Mouse (Mus musculus): ENCODE measurements around the gene Casp7. TPM values are rescaled to one million over a fixed set of nuclear protein-coding genes. Genes with fewer than 3 reads are reported as not detected.
A peak's percentile ranks its signal among the peaks of the same experiment; 100 is the strongest.
"Not testable (repeated sequence)": the region's sequence is repeated elsewhere in the genome, so short reads cannot be mapped to it uniquely, and the experiment has no call there.

Gene Casp7
- polyA plus RNA-seq, 1 experiment = 5.4 TPM

GRCm38 (mm10) chr19:56396227-56396626, 702 bp upstream of the Casp7 start:
- Histone ChIP-seq H3K4me1 (ENCODE audit: control insufficient read depth, insufficient read depth, insufficient read length, low read length) (0 out of 2 replicates have a peak, but pooled peaks cover 11% of the 10 kb centered on the region), H3K4me3 (ENCODE audit: insufficient read depth, low read depth, low read length) (peak overlapping the region; percentile 92), H3K27ac (replicated peaks; ENCODE audit: low read depth, low read length) (no peak overlapping the region)

GRCm38 (mm10) chr19:56397663-56398527, 966 bp downstream of the Casp7 start:
- 0 out of 2 replicates have a peak, but pooled peaks cover 13% of the 10 kb centered on the region for H3K4me1 ChIP-seq (ENCODE audit: control insufficient read depth, insufficient read depth, insufficient read length, low read length)
- H3K27ac ChIP-seq (replicated peaks; ENCODE audit: low read depth, low read length) = peak overlapping the region; percentile 72
- H3K4me3 ChIP-seq (ENCODE audit: insufficient read depth, low read depth, low read length) = peak overlapping the region; percentile 92

GRCm38 (mm10) chr19:56398528-56398795, 1.5 kb downstream of the Casp7 start:
- H3K4me1 ChIP-seq (ENCODE audit: control insufficient read depth, insufficient read depth, insufficient read length, low read length) = 0 out of 2 replicates have a peak, but pooled peaks cover 13% of the 10 kb centered on the region
- H3K4me3 ChIP-seq (ENCODE audit: insufficient read depth, low read depth, low read length) = peak overlapping the region; percentile 92; the same call in 1 of the 2 replicates
- H3K27ac ChIP-seq (replicated peaks; ENCODE audit: low read depth, low read length) = peak overlapping the region; percentile 72

GRCm38 (mm10) chr19:56400200-56400599, 3.3 kb downstream of the Casp7 start:
- H3K4me3 ChIP-seq (ENCODE audit: insufficient read depth, low read depth, low read length) = no peak overlapping the region
- H3K4me1 ChIP-seq (ENCODE audit: control insufficient read depth, insufficient read depth, insufficient read length, low read length) = 0 out of 2 replicates have a peak, but pooled peaks cover 13% of the 10 kb centered on the region
- H3K27ac ChIP-seq (replicated peaks; ENCODE audit: low read depth, low read length) = no peak overlapping the region

GRCm38 (mm10) chr19:56401864-56402263, 4.9 kb downstream of the Casp7 start:
- H3K4me3 ChIP-seq (ENCODE audit: insufficient read depth, low read depth, low read length) = no peak overlapping the region
- 0 out of 2 replicates have a peak, but pooled peaks cover 13% of the 10 kb centered on the region for H3K4me1 ChIP-seq (ENCODE audit: control insufficient read depth, insufficient read depth, insufficient read length, low read length)
- peak overlapping the region; percentile 9; the same call in 1 of the 2 replicates for H3K27ac ChIP-seq (replicated peaks; ENCODE audit: low read depth, low read length)

GRCm38 (mm10) chr19:56405824-56406223, 8.9 kb downstream of the Casp7 start:
- Histone ChIP-seq H3K4me1 (ENCODE audit: control insufficient read depth, insufficient read depth, insufficient read length, low read length) (0 out of 2 replicates have a peak, but pooled peaks cover 2% of the 10 kb centered on the region), H3K4me3 (ENCODE audit: insufficient read depth, low read depth, low read length) (no peak overlapping the region), H3K27ac (replicated peaks; ENCODE audit: low read depth, low read length) (no peak overlapping the region)

GRCm38 (mm10) chr19:56406581-56406980, 9.7 kb downstream of the Casp7 start:
- H3K4me1 ChIP-seq (ENCODE audit: control insufficient read depth, insufficient read depth, insufficient read length, low read length) = 0 out of 2 replicates have a peak, but pooled peaks cover 2% of the 10 kb centered on the region
- H3K27ac ChIP-seq (replicated peaks; ENCODE audit: low read depth, low read length) = no peak overlapping the region
- H3K4me3 ChIP-seq (ENCODE audit: insufficient read depth, low read depth, low read length) = no peak overlapping the region

- H3K4me3 ChIP-seq (ENCODE audit: insufficient read depth, low read depth, low read length); H3K4me1 ChIP-seq (ENCODE audit: control insufficient read depth, insufficient read depth, insufficient read length, low read length); H3K27ac ChIP-seq (replicated peaks; ENCODE audit: low read depth, low read length): not testable (repeated sequence)
Observed at GRCm38 (mm10) chr19:56409884-56410283, 13.0 kb downstream of the Casp7 start.

GRCm38 (mm10) chr19:56418404-56418803, 21.5 kb downstream of the Casp7 start:
- Histone ChIP-seq H3K27ac (replicated peaks; ENCODE audit: low read depth, low read length) (no peak overlapping the region), H3K4me3 (ENCODE audit: insufficient read depth, low read depth, low read length) (no peak overlapping the region)

GRCm38 (mm10) chr19:56419452-56419851, 22.5 kb downstream of the Casp7 start:
- H3K4me3 ChIP-seq (ENCODE audit: insufficient read depth, low read depth, low read length) = no peak overlapping the region
- H3K27ac ChIP-seq (replicated peaks; ENCODE audit: low read depth, low read length) = no peak overlapping the region
- no peaks in the 10 kb centered on the region for H3K4me1 ChIP-seq (ENCODE audit: control insufficient read depth, insufficient read depth, insufficient read length, low read length)

More at GRCm38 (mm10) chr19:56418404-56418803, 21.5 kb downstream of the Casp7 start:
- H3K4me1 ChIP-seq (ENCODE audit: control insufficient read depth, insufficient read depth, insufficient read length, low read length) = no peaks in the 10 kb centered on the region

GRCm38 (mm10) chr19:56420345-56420744, 23.4 kb downstream of the Casp7 start:
- no peaks in the 10 kb centered on the region for H3K4me1 ChIP-seq (ENCODE audit: control insufficient read depth, insufficient read depth, insufficient read length, low read length)
- no peak overlapping the region for H3K27ac ChIP-seq (replicated peaks; ENCODE audit: low read depth, low read length)
- no peak overlapping the region for H3K4me3 ChIP-seq (ENCODE audit: insufficient read depth, low read depth, low read length)

- H3K4me3 ChIP-seq (ENCODE audit: insufficient read depth, low read depth, low read length) = no peak overlapping the region
- H3K4me1 ChIP-seq (ENCODE audit: control insufficient read depth, insufficient read depth, insufficient read length, low read length) = no peaks in the 10 kb centered on the region
- no peak overlapping the region for H3K27ac ChIP-seq (replicated peaks; ENCODE audit: low read depth, low read length)
Observed at GRCm38 (mm10) chr19:56422476-56423338, 25.8 kb downstream of the Casp7 start.

GRCm38 (mm10) chr19:56423370-56423769, 26.4 kb downstream of the Casp7 start:
- Histone ChIP-seq H3K4me3 (ENCODE audit: insufficient read depth, low read depth, low read length) (no peak overlapping the region), H3K27ac (replicated peaks; ENCODE audit: low read depth, low read length) (no peak overlapping the region)

GRCm38 (mm10) chr19:56424606-56425395, 27.9 kb downstream of the Casp7 start:
- H3K27ac ChIP-seq (replicated peaks; ENCODE audit: low read depth, low read length) = no peak overlapping the region

More at GRCm38 (mm10) chr19:56423370-56423769, 26.4 kb downstream of the Casp7 start:
- H3K4me1 ChIP-seq (ENCODE audit: control insufficient read depth, insufficient read depth, insufficient read length, low read length) = no peaks in the 10 kb centered on the region

More at GRCm38 (mm10) chr19:56424606-56425395, 27.9 kb downstream of the Casp7 start:
- Histone ChIP-seq H3K4me1 (ENCODE audit: control insufficient read depth, insufficient read depth, insufficient read length, low read length) (no peaks in the 10 kb centered on the region), H3K4me3 (ENCODE audit: insufficient read depth, low read depth, low read length) (no peak overlapping the region)
